Mouse (Mus musculus): ENCODE measurements around the gene Apoa2.

Apoa2 gene

GRCm38 (mm10) chr1:171205704-171206493 lies 19.0 kb upstream of the Apoa2 start:
- DNase-seq (ENCODE audit: low spot score in 2 of 2), result peak in 1 of 2 experiments; percentile 58

- no peak for DNase-seq (ENCODE audit: low spot score in 2 of 2)
Measured at GRCm38 (mm10) chr1:171209409-171209808, 15.4 kb upstream of the Apoa2 start.

GRCm38 (mm10) chr1:171212854-171213253 lies 12.0 kb upstream of the Apoa2 start:
- no peak for DNase-seq (ENCODE audit: low spot score in 2 of 2)

DNA sequence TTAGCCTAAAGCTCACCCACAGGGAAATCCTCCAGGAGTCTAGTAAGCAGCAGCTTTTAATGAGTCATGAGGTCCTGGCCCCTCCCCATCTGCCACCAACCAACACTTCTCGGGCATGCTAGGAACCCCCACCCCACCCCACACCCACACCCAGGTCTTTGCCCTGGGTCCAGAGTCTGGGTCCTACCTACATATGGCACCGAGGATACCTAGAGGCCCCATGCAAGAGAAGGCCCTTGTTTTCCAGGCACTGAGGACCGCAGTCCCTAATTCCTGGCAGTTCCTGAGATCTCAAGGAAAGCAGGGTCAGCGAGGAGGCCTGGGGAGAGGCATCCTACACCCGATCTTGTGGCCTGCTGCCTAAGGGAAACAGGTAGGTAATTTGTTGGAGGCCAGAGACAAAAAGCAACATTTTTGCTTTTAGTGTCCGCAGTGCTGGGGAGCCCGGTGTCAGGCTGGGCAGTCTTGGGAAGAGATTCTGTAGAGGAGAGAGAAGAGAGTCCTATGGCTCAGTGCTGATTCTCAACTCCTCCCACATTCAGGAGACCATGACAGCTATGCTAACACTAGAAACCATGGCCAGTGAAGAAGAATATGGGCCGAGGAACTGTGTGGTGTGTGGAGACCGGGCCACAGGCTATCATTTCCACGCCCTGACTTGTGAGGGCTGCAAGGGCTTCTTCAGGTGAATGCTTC lies 10.9 kb upstream of the Apoa2 start, which contains the start of gene Nr1i3:
Gene Nr1i3, plus strand, starts transcription at position 170 of the 696 bp plus-strand sequence.
- DNase-seq (ENCODE audit: low spot score in 2 of 2), result no peak

- DNase-seq (ENCODE audit: low spot score in 2 of 2), result no peak
Measured at GRCm38 (mm10) chr1:171216241-171216955, 8.5 kb upstream of the Apoa2 start.

DNA sequence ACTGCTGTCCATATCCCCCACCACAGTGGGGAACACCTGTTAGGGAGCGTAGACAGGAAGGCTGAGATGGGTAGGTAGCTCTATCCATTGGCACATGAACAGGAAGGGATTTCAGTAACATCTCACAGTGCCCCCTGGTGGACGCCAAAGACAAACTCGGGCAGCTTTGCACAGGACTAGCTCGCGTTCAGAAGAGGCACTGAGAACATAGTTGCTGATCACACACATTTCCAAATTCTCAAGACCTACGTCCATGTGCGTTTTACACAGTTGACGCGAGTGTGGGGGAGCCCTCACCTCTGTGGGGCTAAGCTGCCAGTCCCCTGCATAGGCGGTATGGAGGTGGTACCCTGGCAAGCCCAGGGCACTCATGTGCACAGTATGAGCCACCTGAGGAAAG lies 4.0 kb upstream of the Apoa2 start:
- peak; percentile 67 to 82 for DNase-seq (ENCODE audit: low spot score in 2 of 2)

DNA sequence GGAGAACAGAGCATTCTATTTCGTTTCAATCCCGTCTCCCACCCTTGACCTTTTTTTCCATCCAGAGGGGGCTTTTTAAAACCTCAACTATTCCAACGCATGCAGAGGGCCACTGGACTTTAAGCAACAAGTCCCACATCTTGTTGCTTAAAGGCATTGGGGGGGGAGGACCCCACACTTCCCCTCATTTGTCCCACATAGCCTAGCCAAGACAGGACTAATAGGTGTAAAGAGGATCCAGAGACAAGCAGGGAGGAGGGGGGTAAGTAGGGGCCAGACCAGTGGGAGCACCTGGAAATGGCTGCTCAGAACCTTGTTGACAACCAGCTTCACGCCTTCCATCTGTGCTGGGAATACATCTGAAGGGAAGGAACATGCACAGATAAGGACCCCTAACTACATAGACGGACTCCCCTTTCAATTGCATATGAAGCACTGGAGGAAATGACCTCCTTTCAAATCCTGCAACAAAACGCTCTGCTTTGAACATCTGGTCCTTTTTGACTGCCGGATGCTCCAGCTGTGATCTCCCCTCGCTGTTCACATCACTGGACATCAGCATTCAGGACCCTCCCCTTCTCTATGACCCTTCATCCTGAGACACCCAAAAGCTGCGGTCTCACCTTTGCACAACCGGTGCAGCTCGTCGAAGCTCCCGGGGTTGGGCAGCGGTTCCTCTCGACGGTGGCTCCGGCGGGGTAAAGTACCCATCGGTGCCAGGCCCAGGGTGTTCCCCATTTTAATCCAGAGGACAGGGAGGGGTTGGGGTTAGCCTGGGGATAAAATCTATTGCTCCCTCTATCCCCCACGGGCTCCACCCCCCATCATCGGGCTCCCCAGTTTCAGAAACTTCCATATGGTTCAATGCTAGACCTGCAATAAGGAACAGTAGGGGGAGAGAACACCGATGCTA lies 3.3 kb upstream of the Apoa2 start:
- peak in 1 of 2 experiments; percentile 30 for DNase-seq (ENCODE audit: low spot score in 2 of 2)

DNA sequence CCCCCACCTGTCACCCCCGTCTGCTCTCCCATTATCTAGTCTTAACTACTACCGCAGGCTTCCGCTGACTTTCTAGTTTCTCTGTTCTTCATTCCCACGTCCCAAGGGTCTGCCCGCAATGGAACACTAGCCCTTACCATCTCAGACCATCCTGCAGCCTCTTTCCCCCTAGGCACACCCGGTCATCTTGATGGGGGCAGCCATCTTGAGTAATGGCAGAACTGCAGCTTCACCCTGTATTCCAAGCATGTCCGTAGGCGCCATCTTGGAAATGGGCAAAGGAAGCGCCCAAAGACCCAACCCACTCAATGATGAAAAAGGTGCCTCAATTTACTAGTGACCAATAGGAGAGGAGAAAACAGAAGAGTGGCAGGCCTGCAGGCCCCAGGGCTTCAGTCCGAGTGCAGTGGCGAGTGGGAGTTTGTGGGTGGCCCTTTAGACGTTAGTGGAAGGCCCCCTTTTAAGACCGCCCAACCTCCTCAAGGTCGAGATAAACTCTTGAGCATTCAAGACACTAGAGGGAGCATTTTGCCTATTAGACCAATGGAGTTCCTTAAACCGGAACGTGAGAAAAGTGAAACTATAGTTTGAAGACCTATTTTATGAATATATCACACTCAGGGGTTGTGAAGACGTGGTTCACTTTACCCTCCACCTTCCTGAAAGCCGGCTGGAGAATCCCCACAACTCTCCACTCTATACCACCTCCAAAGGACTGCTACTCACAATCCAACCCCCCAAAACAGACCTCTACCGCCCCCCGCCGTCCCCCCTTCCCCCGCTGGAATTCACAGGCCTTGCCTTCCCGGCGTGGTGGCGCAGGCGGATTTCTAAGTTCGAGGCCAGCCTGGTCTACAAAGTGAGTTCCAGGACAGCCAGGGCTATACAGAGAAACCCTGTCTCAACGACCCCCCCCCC lies 2.4 kb upstream of the Apoa2 start, which contains the start of gene Tomm40l:
Gene Tomm40l, minus strand, starts transcription at position 277 of the 918 bp plus-strand sequence.
- peak; percentile 99 to 100 for DNase-seq (ENCODE audit: low spot score in 2 of 2)

DNA sequence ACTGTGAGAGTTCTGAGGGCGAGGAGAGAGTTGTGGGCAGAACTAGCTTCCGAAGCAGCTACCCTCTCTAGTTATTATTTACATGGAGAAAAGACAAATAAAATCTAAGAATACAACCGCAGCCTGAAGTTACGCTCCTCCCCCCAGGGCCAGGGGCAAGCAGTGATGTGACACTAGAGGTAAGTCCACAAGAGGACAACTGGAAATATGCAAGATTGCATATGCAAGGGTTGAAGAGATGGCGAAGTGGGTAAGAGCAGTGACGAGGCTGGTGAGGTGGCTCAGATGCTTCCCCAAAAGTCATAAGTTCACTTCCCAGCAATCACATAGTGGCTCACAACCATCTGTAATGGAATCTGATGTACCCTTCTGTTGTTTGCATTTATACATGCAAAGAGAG lies 1.7 kb upstream of the Apoa2 start:
- no peak for DNase-seq (ENCODE audit: low spot score in 2 of 2)

DNA sequence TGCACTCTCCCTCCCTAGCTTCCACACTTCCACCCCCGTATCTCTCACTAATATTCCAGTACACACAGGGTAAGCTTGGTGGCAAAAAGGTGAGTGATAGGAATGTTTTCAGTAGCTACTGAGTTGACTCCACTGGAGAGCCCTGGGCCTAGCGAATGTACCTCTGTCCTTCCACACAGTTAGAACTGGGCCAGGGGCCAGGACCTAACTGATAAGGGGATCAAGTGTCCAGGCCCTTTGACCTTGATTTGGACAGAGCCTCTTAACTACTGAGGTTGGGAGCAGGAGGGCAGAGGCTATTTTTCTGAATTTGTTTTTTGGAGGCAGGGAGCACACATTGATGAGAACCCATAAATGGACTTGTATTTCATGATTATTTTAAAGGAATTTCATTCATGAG lies 1.1 kb upstream of the Apoa2 start:
- DNase-seq (ENCODE audit: low spot score in 2 of 2), result no peak

DNA sequence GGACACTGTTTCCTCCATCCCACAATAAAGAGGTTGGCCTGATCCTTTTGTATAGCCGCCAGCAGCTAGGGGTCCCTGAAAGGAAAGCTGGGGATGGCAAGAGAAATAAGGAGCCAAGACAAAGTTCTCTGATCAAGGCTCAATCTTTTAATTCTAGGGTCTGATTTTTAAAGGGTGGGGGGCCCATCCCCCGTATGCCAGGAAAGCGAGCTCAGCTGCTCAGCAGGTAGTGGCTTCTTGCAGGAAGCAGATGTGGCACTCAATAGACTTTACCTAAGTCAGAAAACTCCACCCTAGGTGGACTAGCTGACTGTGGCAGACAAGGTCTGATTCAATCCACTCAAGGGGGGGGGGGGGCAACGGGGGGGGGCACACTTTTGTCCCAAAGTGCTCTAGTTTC lies 1.9 kb downstream of the Apoa2 start:
- DNase-seq (ENCODE audit: low spot score in 2 of 2), result no peak

DNA sequence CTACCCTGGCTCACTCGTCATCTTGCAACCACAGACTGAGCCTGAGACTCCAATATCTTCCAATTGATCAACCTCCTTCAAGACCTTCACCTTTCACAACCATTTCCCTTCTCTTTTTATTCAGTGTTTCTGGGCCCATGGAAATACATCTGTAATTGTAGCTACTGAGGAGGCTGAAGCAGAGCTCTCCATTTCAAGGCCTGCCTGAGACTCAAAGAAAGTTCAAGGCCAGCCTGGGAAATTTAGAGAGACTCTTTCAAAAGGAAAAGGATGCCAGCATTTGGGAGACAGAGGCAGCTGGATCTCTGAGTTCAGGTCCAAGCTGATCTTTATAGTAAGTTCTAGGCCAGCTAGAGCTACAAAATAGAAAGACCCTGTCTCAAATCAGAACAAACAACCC lies 3.0 kb downstream of the Apoa2 start:
- no peak for DNase-seq (ENCODE audit: low spot score in 2 of 2)

DNA sequence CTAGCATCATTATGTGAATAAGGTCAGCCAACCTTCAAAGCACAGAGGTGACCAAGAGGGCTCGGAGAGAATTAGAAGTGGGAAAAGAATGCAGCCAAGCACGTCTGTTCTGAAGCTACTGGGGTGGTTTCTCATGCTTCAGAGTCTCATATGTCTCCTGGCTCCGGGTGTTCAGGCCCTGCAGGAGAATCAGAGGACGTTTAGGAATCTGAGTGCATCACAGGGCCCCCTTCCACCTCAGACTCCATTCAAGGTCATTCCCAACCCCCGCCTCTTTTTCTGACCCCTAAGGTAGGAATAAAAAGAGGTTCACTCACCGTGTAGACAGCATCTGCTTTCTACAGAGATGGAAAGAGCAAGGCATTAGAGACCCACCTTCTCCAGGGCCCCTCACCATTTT lies 4.9 kb downstream of the Apoa2 start:
- no peak for DNase-seq (ENCODE audit: low spot score in 2 of 2)

- no peak for DNase-seq (ENCODE audit: low spot score in 2 of 2)
Measured at GRCm38 (mm10) chr1:171230215-171230614, 5.4 kb downstream of the Apoa2 start.

DNA sequence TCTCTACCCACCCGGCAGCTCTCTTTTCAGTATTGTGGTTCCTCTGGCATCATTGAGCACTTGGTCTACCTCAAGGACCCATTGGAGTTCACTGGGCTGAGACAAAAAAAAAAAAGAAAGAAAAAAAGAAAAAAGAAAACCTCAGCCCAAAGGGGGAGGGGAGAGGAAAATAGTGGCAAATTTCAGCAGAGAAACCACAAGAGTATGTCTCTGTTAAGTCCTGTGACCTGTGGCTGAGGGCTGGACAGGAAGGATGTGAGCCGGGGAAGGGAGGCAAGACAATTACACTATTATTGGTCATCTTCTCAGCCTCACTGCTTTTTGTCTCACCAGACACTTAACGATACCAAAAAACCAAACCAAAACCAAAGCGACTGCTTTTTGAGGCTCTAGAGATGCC lies 7.0 kb downstream of the Apoa2 start:
- DNase-seq (ENCODE audit: low spot score in 2 of 2), result no peak

- DNase-seq (ENCODE audit: low spot score in 2 of 2), result no peak
Measured at GRCm38 (mm10) chr1:171232348-171232747, 7.5 kb downstream of the Apoa2 start.

GRCm38 (mm10) chr1:171232800-171233730 lies 8.2 kb downstream of the Apoa2 start:
- DNase-seq (ENCODE audit: low spot score in 2 of 2), result no peak

GRCm38 (mm10) chr1:171234126-171234525 lies 9.3 kb downstream of the Apoa2 start, which contains the start of gene Fcer1g:
Gene Fcer1g, minus strand, starts transcription at chr1:171234365.
- DNase-seq (ENCODE audit: low spot score in 2 of 2), result no peak

- DNase-seq (ENCODE audit: low spot score in 2 of 2), result no peak
Measured at GRCm38 (mm10) chr1:171234538-171234937, 9.7 kb downstream of the Apoa2 start.

Data from heart, adult 9 months (tissue).